Mouse (Mus musculus): Measurements from ENCODE around the gene Ifnl2. TPM values are rescaled to one million over a fixed set of nuclear protein-coding genes. Genes with fewer than 3 reads are reported as not detected.

The Ifnl2 gene
- polyA plus RNA-seq, 3 experiments from 2014 or later = not detected

DNA sequence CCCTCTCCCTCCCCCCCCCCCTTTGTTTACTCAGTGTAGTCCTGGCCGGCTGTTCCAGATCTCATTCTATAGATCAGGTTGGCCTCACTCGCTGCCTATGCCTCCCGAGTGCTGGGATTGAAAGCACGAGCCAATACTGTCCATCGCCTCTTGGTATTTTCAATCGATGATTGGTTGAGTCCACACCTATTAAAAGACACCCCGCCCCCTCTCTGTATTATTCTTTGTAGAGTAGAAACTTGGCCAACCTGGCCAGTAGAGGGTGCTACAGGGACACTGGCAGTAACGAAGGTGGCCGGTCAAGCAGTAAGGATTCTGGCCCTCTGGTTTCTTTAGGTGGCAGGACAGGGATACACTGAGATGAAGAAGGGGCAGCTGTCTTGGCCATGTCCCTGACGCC is 19.8 kb downstream of the Ifnl2 start:
- ATAC-seq = no peak

DNA sequence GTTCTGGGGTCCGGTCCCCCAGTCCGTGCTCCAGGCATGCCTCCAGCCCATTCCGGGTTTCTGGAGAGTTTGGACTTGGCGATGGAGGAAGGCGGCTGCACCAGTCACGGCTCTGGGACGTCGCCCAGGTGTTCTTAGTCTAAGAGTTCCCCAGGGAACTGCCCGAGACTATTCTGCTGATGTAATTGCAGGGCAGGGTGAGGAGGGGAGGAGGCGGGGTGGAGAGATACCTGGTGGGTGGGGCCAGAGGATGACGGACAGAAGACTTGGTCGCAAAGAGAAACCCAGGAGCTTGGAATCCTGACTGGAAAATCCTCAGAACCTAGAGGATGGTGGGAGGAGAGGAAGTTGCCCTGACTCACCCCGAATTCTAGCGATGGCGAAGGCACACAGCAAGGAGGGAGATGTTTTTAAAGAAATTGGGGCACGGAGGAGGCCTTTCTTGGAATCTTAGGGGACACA is 22.2 kb downstream of the Ifnl2 start:
- no peak for ATAC-seq

DNA sequence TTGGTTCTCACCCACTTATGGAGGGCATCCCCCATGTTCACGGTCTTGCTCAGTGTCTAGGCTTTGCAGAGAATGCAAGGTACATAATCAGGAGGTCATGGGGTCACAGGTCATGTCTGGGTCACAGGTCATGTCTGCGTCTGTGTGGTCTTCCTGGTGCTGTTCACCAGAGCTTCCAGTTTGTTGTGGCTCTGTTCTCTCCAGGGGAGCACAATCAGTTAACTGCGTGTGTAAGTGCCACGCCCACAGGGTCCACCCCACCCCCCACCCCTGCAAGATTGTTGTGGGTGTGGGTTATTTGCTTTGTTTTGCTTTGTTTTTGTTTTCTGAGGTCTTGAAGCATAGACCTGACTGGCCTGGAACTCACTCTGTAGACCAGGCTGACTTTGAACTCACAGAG is 26.1 kb downstream of the Ifnl2 start:
- ATAC-seq = no peak

DNA sequence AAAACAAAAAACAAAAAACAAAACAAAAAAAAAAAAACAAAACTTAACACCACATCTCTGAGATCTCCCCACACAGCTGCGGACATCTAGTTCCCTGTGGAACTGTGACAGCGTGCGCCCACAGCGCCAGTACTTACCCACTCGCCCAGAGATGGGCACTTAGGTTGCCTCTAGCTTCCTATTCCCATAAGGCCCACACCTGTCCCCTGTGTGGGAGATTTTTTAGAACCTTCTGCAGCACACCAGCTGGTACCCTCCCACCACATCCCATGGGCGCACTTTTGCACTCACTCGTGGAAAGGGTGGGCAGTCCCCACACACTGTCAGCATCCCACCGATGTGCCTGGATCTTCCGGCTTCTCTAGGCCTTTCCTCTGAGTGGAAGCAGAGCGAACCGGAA is 27.4 kb downstream of the Ifnl2 start:
- ATAC-seq = no peak

DNA sequence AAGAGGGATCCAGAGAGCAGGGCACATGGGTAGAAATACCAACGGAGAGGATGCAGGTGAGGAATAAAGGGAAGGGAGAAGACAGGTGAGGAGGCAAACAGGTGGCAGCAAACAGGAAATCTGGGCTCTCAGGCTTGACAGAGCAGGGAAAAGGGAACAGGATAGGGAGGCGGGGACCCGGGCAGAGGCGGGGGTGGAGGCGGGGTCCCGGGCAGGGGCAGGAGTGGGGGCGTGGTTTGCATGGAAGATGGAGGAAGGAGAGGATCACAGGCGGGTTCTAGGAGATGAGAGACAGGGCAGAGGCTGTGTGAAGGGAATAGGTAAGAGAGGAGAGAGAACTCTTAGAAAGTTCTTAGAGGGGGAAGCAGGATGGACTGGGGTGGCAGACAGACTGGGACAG is 31.4 kb downstream of the Ifnl2 start:
- ATAC-seq = no peak

DNA sequence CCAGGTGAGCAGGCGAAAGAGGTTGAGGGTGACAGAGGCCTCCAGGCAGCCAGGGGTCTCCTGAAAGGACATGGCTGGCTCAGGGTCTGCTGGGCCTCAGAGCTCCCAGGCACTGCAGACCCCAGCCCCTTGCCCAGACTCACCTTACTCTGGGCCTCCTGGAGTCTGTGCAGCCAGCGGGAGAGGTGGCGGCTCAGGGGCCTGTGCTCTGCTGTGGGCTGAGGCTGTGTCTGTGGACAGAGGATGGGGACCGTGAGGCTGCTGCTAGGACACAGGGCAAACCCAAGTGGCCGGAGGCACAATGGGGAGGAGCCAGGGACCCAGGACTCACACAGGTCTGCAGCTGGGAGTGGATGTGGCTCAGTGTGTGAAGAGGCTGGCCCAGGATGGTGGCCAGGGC is 32.9 kb downstream of the Ifnl2 start:
- ATAC-seq = no peak

DNA sequence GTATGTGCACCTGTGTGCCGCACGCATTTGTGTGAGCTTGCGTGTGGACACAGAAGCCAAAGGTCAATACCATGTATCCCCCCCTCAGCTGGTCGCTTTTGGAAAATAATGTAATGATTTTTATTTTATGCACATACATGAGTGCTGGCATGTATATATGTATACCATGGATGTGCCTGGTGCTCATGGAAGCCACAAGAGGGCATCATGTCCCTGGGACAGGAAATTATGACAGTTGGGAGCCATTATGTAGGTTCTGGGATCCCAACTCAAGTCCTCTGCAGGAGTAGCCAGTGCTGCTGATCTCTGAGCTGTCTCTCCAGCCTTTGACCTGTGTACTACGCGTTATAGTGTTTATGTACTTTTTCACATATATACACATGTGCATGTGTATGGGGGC is 34.1 kb downstream of the Ifnl2 start:
- ATAC-seq = no peak

DNA sequence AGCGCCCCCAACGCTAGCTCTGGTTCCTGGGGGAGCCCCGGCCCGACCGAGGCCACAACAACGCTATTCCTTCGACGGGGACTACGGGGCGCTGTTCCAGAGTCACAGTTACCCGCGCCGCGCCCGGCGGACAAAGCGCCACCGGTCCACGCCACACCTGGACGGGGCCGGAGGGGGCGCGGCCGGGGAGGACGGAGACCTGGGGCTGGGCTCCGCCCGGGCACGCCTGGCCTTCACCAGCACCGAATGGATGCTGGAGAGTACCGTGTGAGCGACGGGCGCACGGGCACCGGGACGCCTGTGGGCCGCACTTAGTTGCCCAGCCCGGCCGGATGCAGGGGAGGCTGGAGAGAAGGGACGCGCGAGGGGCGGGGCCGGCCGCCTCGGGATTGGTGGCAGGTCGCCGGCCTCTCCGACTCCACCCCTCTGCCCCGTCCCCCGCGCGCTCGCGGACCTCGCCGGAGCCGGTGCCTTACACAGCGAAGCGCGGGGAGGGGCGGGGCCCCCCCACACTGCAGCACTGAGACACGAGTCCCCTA is 43.0 kb downstream of the Ifnl2 start:
- ATAC-seq = no peak

DNA sequence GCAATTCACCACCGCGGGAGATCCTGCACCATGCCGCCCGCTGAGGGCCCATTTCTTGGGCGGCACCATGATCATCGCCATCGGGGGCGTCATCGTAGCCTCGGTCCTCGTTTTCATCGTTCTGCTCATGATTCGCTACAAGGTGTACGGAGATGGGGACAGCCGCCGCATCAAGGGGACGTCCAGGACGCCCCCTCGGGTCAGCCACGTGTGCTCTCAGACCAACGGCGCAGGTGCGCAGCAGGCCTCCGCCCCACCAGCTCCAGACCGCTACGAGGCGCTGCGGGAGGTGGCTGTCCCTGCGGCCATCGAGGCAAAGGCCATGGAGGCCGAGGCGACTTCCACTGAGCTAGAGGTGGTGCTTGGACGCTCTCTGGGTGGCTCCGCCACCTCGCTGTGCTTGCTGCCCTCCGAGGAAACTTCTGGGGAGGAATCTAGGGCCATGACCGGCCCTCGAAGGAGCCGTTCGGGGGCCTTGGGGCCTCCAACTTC is 43.5 kb downstream of the Ifnl2 start:
- ATAC-seq = no peak

DNA sequence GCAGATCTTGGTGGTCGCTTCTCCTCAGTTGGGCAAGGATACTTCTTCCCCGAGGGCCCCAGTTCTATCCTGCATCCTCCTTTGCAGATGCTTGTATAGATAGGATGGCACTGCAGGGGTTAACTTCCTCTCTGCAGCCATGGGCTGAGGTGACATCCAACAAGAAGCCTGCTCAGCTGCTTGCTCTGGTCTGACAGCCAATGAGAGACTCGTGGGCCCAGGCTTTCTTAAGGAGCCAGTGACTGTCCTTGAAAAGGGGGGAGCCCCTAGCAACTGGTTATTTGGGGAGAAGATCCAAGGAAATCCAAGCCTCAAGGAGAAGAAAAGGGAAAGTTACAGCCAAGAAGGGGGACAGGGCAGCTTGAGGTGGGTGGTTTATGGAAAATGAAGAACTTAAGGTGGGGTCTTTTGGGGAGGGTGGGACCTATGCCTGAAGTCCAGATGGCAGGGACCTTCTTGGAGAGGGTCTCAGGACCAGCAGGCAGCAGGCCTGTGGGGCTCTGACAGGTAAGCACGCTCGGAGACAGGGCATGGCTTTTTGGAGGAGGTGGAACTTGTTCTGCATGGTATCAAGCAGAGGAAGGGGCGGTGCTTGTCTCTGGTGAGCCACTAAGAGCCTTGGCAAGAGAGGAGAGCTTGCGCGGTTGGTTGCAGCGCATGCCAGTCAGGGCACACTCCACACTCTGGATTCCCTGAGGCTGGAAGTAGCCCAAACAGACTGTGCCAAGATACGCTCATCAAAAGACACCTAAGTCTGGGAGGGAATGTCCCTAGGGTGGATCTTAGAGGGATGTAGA is 45.6 kb downstream of the Ifnl2 start:
- no peak for ATAC-seq

DNA sequence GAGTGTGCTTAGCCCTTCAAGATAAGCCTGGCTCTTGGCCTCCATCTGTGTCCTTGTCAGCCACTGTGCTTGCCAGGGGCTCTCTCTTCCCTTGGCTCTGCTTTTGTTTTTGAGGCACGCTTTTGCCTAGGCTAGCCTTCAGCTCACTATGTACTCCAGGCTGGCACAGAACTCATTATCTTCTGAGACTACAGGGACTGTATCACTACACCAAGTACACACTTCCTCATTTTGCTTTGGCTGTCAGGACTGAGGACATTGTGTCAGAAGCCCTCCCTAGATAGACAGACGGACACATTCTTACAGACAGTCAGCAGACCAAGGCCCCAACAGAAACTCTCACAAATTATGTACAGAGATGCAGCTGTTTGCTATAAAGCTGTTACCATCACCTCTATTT is 47.5 kb downstream of the Ifnl2 start:
- ATAC-seq = no peak

DNA sequence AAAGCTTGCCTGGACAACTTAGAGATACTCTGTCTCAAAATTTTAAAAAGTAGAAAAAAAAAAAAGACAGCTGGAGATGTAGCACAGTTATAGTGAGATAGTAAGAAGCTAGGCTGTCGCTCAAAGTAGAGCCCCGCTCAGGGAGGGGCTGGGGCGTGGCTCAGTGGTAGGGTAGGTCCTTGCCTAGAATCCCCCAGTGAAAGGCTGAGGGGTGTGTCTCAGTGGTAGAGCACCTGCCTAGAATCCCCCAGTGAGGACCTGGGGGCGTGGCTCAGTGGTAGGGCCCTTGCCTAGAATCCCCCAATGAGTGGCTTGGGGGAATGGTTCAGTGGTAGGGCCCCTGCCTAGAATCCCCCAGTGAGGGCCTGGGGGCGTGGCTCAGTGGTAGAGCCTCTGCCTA is 49.9 kb downstream of the Ifnl2 start:
- ATAC-seq = no peak

Other genes with a start within 250 kb of the Ifnl2 start
- gene Eid2, start 242.6 kb downstream of the Ifnl2 start, polyA plus RNA-seq (2017; shearing (Covaris generic)) = under 1 TPM; 0.25 to 0.84 (median 0.81) TPM
- 1 to 10 TPM in 1 of 3 experiments, under 1 TPM in 2; 0.34 to 1.7 (median 0.44) TPM for gene Eid2b, start 232.7 kb downstream of the Ifnl2 start, polyA plus RNA-seq (2017; shearing (Covaris generic))
- gene Selenov, start 219.3 kb downstream of the Ifnl2 start, polyA plus RNA-seq (2017; shearing (Covaris generic)) = not detected
- gene Dll3, start 208.2 kb downstream of the Ifnl2 start, polyA plus RNA-seq (2017; shearing (Covaris generic)) = not detected
- 10 to 100 TPM; 27.6 to 39.1 (median 36.4) TPM for gene Timm50, start 198.4 kb downstream of the Ifnl2 start, polyA plus RNA-seq (2017; shearing (Covaris generic))
- 100 to 1,000 TPM in 2 of 3 experiments, 10 to 100 TPM in 1; 95.7 to 122 (median 120) TPM for gene Supt5, start 171.7 kb downstream of the Ifnl2 start, polyA plus RNA-seq (2017; shearing (Covaris generic))
- gene Rps16, start 159.8 kb downstream of the Ifnl2 start, polyA plus RNA-seq (2017; shearing (Covaris generic)) = 1,000 to 10,000 TPM in 2 of 3 experiments, 100 to 1,000 TPM in 1; 937 to 1,605 (median 1,546) TPM
- 100 to 1,000 TPM in 1 of 3 experiments, 10 to 100 TPM in 2; 48.5 to 102 (median 74.0) TPM for gene Plekhg2, start 137.9 kb downstream of the Ifnl2 start, polyA plus RNA-seq (2017; shearing (Covaris generic))
- 100 to 1,000 TPM; 100 to 211 (median 148) TPM for gene Zfp36, start 130.2 kb downstream of the Ifnl2 start, polyA plus RNA-seq (2017; shearing (Covaris generic))
- gene Med29, start 117.7 kb downstream of the Ifnl2 start, polyA plus RNA-seq (2017; shearing (Covaris generic)) = 10 to 100 TPM; 26.2 to 33.0 (median 32.5) TPM
- gene Paf1, start 117.5 kb downstream of the Ifnl2 start, polyA plus RNA-seq (2017; shearing (Covaris generic)) = 10 to 100 TPM; 46.2 to 59.4 (median 51.8) TPM
- gene Gmfg, start 73.0 kb downstream of the Ifnl2 start, polyA plus RNA-seq (2017; shearing (Covaris generic)) = 100 to 1,000 TPM; 470 to 850 (median 500) TPM
- gene Lrfn1, start 58.5 kb downstream of the Ifnl2 start, polyA plus RNA-seq (2017; shearing (Covaris generic)) = under 1 TPM in 1 of 3 experiments, not detected in 2; 0.17 TPM
- gene Ifnl3, start 12.4 kb upstream of the Ifnl2 start, polyA plus RNA-seq (2017; shearing (Covaris generic)) = not detected
- gene Sycn, start 30.4 kb upstream of the Ifnl2 start, polyA plus RNA-seq (2017; shearing (Covaris generic)) = not detected
- 1 to 10 TPM in 1 of 3 experiments, not detected in 2; 1.4 TPM for gene Nccrp1, start 36.8 kb upstream of the Ifnl2 start, polyA plus RNA-seq (2017; shearing (Covaris generic))
- gene Samd4b, start 87.7 kb upstream of the Ifnl2 start, polyA plus RNA-seq (2017; shearing (Covaris generic)) = 1 to 10 TPM; 6.4 to 9.8 (median 8.2) TPM
- gene Pak4, start 87.7 kb upstream of the Ifnl2 start, polyA plus RNA-seq (2017; shearing (Covaris generic)) = 1 to 10 TPM; 2.1 to 3.7 (median 2.6) TPM
- gene Acp7, start 120.9 kb upstream of the Ifnl2 start, polyA plus RNA-seq (2017; shearing (Covaris generic)) = not detected
- 1 to 10 TPM in 2 of 3 experiments, under 1 TPM in 1; 0.93 to 4.4 (median 1.3) TPM for gene Fbxo27, start 182.4 kb upstream of the Ifnl2 start, polyA plus RNA-seq (2017; shearing (Covaris generic))
- 1 to 10 TPM; 1.4 to 9.9 (median 6.4) TPM for gene Fbxo17, start 206.3 kb upstream of the Ifnl2 start, polyA plus RNA-seq (2017; shearing (Covaris generic))
- 10 to 100 TPM; 55.8 to 67.1 (median 65.2) TPM for gene Mrps12, start 231.4 kb upstream of the Ifnl2 start, polyA plus RNA-seq (2017; shearing (Covaris generic))
- gene Sars2, start 231.5 kb upstream of the Ifnl2 start, polyA plus RNA-seq (2017; shearing (Covaris generic)) = 10 to 100 TPM in 2 of 3 experiments, 1 to 10 TPM in 1; 9.1 to 13.2 (median 10.8) TPM
- not detected for gene Ccer2, start 245.7 kb upstream of the Ifnl2 start, polyA plus RNA-seq (2017; shearing (Covaris generic))

All from inflammation-experienced regulatory T-cells, adult 6 months (primary cell).